Mouse (Mus musculus) intestine, embryonic 14.5 days (tissue): ENCODE measurements around the gene Ablim2. TPM values are rescaled to one million over a fixed set of nuclear protein-coding genes. Genes with fewer than 3 reads are reported as not detected.

Experiments
- ATAC-seq: fragments of 200-750 bp; cut with Nextera tagmentation; replicated peaks from 2 replicates; pipeline ENCODE4 v1.8.0; 2017; ENCODE audit warnings: low read depth, moderate number of reproducible peaks, moderate TSS enrichment, moderate library complexity; ENCODE audit not compliant: low FRiP score, low TSS enrichment
- DNase-seq: peaks from one replicate; pipeline ENCODE4 v3.0.0-alpha.2; 2018; ENCODE audit warnings: low spot score
- H3K27ac ChIP-seq: fragments of 300-500 bp; sonication (generic); 2 replicates; pipeline ENCODE4 v1.5.1; 2014; ENCODE audit warnings: low read depth, mild to moderate bottlenecking, control low read depth
- H3K27me3 ChIP-seq: fragments of 300-500 bp; sonication (generic); replicated peaks from 2 replicates; pipeline ENCODE4 v1.6.1; 2014; ENCODE audit warnings: low read length, control low read depth; ENCODE audit not compliant: control insufficient read depth, insufficient read depth
- H3K36me3 ChIP-seq: fragments of 300-500 bp; sonication (generic); 2 replicates; pipeline ENCODE4 v1.6.1; 2014; ENCODE audit warnings: low read length, control low read depth; ENCODE audit not compliant: control insufficient read depth, insufficient read depth
- H3K4me1 ChIP-seq: fragments of 300-500 bp; sonication (generic); replicated peaks from 2 replicates; pipeline ENCODE4 v1.6.1; 2014; ENCODE audit warnings: low read length, control low read depth, mixed read lengths; ENCODE audit not compliant: control insufficient read depth, insufficient read depth
- H3K4me2 ChIP-seq: fragments of 300-500 bp; sonication (generic); 2 replicates; pipeline ENCODE4 v1.6.1; 2014; ENCODE audit warnings: low read length
- H3K4me3 ChIP-seq: fragments of 300-500 bp; sonication (generic); 2 replicates; pipeline ENCODE4 v1.5.1; 2014; ENCODE audit warnings: low read depth, low read length, control low read depth, mixed read lengths
- H3K9ac ChIP-seq: fragments of 300-500 bp; sonication (generic); 2 replicates; pipeline ENCODE4 v1.6.1; 2014; ENCODE audit warnings: mild to moderate bottlenecking, low read length
- H3K9me3 ChIP-seq: fragments of 300-500 bp; sonication (generic); 2 replicates; pipeline ENCODE4 v1.6.1; 2016; ENCODE audit warnings: low read length, control low read depth; ENCODE audit not compliant: control insufficient read depth
- WGBS: fragments of 180-500 bp; shearing (Covaris S2); extraction: QIAGEN DNeasy Blood & Tissue Kit; methylation state at CpG from one replicate; pipeline ENCODE4 v1.1.7; 2014; 5-methylcytosine and 5-hydroxymethylcytosine counted together
- polyA plus RNA-seq: library from polyadenylated mRNA; unstranded; fragments of >200 nt; fragmentation: Nextera tagmentation; extraction: Ambion mirVana; gene quantifications from 2 replicates; pipeline ENCODE4 v1.2.1, GENCODE M21; 2014

The Ablim2 gene
- polyA plus RNA-seq, 1 experiment from 2014 or later, result 4.4 TPM

- 80% methylated on average over 7 of the region's 7 CpGs for WGBS
- Histone ChIP-seq H3K9me3 (no peaks in the 10 kb centered on the region), H3K9ac (no peak overlapping the region), H3K4me1 (no peaks in the 10 kb centered on the region), H3K27ac (no peak overlapping the region), H3K27me3 (no peaks in the 10 kb centered on the region), H3K4me3 (no peak overlapping the region), H3K4me2 (no peak overlapping the region), H3K36me3 (no peaks in the 10 kb centered on the region)
- ATAC-seq (no peak), DNase-seq (no peak)
Observed at GRCm38 (mm10) chr5:35768997-35769396, 11.3 kb downstream of the Ablim2 start.

DNA sequence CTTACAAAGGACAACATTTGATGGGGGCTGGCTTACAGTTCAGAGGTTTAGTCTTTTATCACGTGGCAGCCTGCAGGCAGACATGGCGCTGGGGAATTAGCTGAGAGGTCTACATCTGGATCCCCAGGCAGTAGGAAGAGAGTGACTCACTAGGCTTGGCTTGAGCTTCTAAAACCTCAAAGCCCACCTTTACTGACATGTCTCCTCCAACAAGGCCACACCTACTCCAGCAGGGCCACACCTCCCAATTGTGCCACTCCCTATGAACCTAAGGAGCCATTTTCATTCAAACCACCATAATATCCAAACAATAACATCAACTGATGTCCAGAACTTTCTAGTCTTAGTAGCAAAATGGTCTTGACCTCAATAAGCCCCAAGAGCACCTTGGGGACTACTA lies 12.6 kb downstream of the Ablim2 start:
- ATAC-seq (no peak), DNase-seq (no peak)
- Histone ChIP-seq H3K36me3 (no peaks in the 10 kb centered on the region), H3K9me3 (no peaks in the 10 kb centered on the region), H3K27me3 (no peaks in the 10 kb centered on the region), H3K4me2 (no peak overlapping the region), H3K4me3 (no peak overlapping the region), H3K9ac (no peak overlapping the region), H3K4me1 (no peaks in the 10 kb centered on the region; the same call in 1 of the 2 replicates), H3K27ac (no peak overlapping the region)
- 83% methylated on average over 2 of the region's 2 CpGs for WGBS

DNA sequence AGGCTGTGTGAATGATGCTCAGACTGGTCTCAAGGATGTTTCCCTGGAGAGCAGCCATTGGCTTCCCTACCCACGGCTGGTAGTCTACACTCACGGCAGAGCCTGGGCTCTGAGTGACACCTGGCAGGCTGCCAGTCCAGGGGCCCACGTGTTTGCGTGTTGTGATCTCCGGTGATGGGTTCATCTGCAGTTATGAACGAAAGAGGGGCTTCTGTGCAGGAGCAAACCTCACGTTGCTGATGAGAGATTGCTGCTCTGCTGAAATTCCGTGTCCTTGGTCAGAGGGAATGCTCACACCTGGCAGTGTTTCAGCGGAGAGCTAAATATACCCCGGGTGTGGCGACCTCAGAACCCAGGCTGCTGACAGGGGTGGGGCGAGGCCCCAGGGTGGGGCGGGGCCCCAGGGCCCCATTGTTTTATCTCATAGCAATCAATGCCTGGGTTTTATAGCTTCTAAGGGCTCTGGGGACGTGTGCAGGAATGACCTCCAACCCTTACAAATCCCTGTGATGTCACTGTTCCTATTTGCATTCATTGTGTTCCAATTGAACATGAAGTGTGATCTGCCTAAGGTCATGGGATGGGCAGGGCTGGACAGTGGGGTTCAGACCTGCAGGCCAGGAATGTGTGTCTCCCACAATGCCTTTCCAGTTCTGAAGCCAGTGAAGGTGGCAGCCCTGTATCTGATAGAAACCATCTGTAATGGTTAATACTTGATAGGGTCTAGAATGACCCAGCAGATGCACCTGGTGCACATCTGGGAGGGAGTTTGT lies 13.4 kb downstream of the Ablim2 start:
- Histone ChIP-seq H3K27me3 (no peaks in the 10 kb centered on the region), H3K36me3 (no peaks in the 10 kb centered on the region), H3K4me3 (no peak overlapping the region), H3K4me2 (no peak overlapping the region), H3K4me1 (no peaks in the 10 kb centered on the region; the same call in 1 of the 2 replicates), H3K9me3 (no peaks in the 10 kb centered on the region), H3K9ac (no peak overlapping the region), H3K27ac (no peak overlapping the region)
- WGBS, result 49% methylated on average over 14 of the region's 14 CpGs
- no peak for DNase-seq
- peak; percentile 78; the same call in 1 of the 2 replicates for ATAC-seq

GRCm38 (mm10) chr5:35773274-35774136 lies 15.8 kb downstream of the Ablim2 start:
- Histone ChIP-seq H3K9ac (no peak overlapping the region), H3K27me3 (no peaks in the 10 kb centered on the region), H3K27ac (no peak overlapping the region), H3K4me2 (no peak overlapping the region), H3K9me3 (no peaks in the 10 kb centered on the region), H3K36me3 (no peaks in the 10 kb centered on the region), H3K4me3 (no peak overlapping the region), H3K4me1 (no peaks in the 10 kb centered on the region; the same call in 1 of the 2 replicates)
- DNase-seq, result no peak
- WGBS, result 55% methylated on average over 13 of the region's 13 CpGs
- ATAC-seq, result no peak

DNA sequence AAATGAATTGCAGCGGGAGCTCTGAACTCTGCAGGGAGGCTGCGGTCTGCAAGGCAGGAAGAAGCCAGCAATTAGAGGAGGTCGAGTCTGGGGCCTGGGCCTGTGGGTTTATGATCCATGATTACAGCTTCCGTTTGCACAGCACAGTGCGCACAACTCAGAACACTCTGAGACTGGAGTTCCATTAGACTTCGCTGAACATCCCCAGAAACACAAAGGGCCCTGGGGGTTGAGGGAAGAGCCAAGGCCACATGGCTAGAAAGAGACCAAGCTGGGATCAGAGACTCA lies 16.4 kb downstream of the Ablim2 start:
- Histone ChIP-seq H3K9ac (no peak overlapping the region), H3K4me1 (no peaks in the 10 kb centered on the region; the same call in 1 of the 2 replicates), H3K9me3 (no peaks in the 10 kb centered on the region), H3K4me3 (no peak overlapping the region), H3K27ac (no peak overlapping the region), H3K4me2 (no peak overlapping the region), H3K27me3 (no peaks in the 10 kb centered on the region), H3K36me3 (no peaks in the 10 kb centered on the region)
- WGBS, result 30% methylated on average over 6 of the region's 6 CpGs
- ATAC-seq, result no peak
- no peak for DNase-seq

- no peaks in the 10 kb centered on the region; the same call in 1 of the 2 replicates for H3K4me1 ChIP-seq
- H3K36me3 ChIP-seq, result no peaks in the 10 kb centered on the region
- no peak overlapping the region for H3K4me3 ChIP-seq
- no peaks in the 10 kb centered on the region for H3K27me3 ChIP-seq
- no peak overlapping the region for H3K27ac ChIP-seq
- no peak overlapping the region for H3K9ac ChIP-seq
- ATAC-seq (no peak), DNase-seq (no peak)
- WGBS, result 58% methylated on average over 3 of the region's 3 CpGs
- no peaks in the 10 kb centered on the region for H3K9me3 ChIP-seq
- no peak overlapping the region for H3K4me2 ChIP-seq
Observed at GRCm38 (mm10) chr5:35781116-35781515, 23.4 kb downstream of the Ablim2 start.

GRCm38 (mm10) chr5:35782648-35783180 lies 25.0 kb downstream of the Ablim2 start:
- H3K4me1 ChIP-seq, result no peaks in the 10 kb centered on the region; the same call in 1 of the 2 replicates
- H3K4me2 ChIP-seq, result no peak overlapping the region
- no peak overlapping the region for H3K4me3 ChIP-seq
- no peaks in the 10 kb centered on the region for H3K36me3 ChIP-seq
- H3K27ac ChIP-seq, result no peak overlapping the region
- H3K9me3 ChIP-seq, result no peaks in the 10 kb centered on the region
- ATAC-seq (no peak), DNase-seq (no peak)
- no peaks in the 10 kb centered on the region for H3K27me3 ChIP-seq
- WGBS, result 44% methylated on average over 10 of the region's 10 CpGs
- no peak overlapping the region for H3K9ac ChIP-seq

- no peak overlapping the region for H3K4me2 ChIP-seq
- WGBS, result 65% methylated on average over 7 of the region's 7 CpGs
- H3K9ac ChIP-seq, result no peak overlapping the region
- no peaks in the 10 kb centered on the region for H3K9me3 ChIP-seq
- no peak overlapping the region for H3K27ac ChIP-seq
- no peak overlapping the region for H3K4me3 ChIP-seq
- no peak for ATAC-seq
- H3K27me3 ChIP-seq, result no peaks in the 10 kb centered on the region
- no peaks in the 10 kb centered on the region for H3K36me3 ChIP-seq
- no peak for DNase-seq
- H3K4me1 ChIP-seq, result no peaks in the 10 kb centered on the region
Observed at GRCm38 (mm10) chr5:35785853-35786252, 28.2 kb downstream of the Ablim2 start.
